Mouse (Mus musculus) bone marrow macrophage, adult 2 months (primary cell): ENCODE measurements at regions not wholly inside any gene's neighbourhood (a gene's known extent, or its start where the extent isn't known, plus 50 kb on each side); places are given as distances from the start of the nearest gene placed in this dataset.

Experiments
- H3K27ac ChIP-seq: 2 replicates; pipeline ENCODE4 v1.5.1; 2012; ENCODE audit warnings: low read depth, low read length; ENCODE audit not compliant: insufficient read depth
- H3K4me1 ChIP-seq: 2 replicates; pipeline ENCODE4 v1.6.1; 2012; ENCODE audit warnings: low read length; ENCODE audit not compliant: control insufficient read depth, insufficient read depth
- H3K4me3 ChIP-seq: 2 replicates; pipeline ENCODE4 v1.5.1; 2012; ENCODE audit warnings: mild to moderate bottlenecking, low read length, moderate library complexity; ENCODE audit not compliant: insufficient read depth
- CTCF ChIP-seq: IDR thresholded peaks from 2 replicates; pipeline ENCODE4 v1.5.1; 2012; ENCODE audit warnings: low read depth, mild to moderate bottlenecking, low read length, moderate library complexity
- POLR2A ChIP-seq: IDR thresholded peaks from 2 replicates; pipeline ENCODE4 v1.6.1; 2012; ENCODE audit warnings: mild to moderate bottlenecking, low read depth, low read length, borderline replicate concordance

DNA sequence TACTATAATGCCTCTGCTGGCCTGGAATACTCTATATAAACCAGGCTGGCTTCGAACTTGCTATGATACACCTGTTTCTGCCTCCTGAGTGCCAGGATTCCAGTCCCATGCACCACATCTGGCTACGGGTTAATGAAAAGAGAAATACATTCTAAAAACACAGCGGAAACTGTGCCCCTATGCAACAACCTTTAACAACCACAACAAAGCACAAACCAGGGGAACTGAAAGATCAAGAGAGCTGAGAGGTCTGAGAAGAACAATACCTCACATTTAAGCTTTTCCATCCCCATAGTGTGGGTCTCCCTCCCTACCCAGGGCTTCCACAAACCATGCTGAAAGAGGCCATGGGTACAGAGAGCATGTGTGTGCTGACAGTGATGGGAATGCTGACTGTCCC, 501.0 kb upstream of the Kif2a start:
- TF ChIP-seq CTCF (no peak), POLR2A (no peak)
- H3K27ac ChIP-seq: no peak overlapping the region
- H3K4me3 ChIP-seq: no peak overlapping the region
- no peaks in the 10 kb centered on the region for H3K4me1 ChIP-seq

- H3K4me1 ChIP-seq: no peaks in the 10 kb centered on the region
- H3K27ac ChIP-seq: no peak overlapping the region
- no peak overlapping the region for H3K4me3 ChIP-seq
- TF ChIP-seq CTCF (no peak), POLR2A (no peak)
These were observed 492.3 kb upstream of the Kif2a start for GRCm38 (mm10) chr13:107514236-107514635.

GRCm38 (mm10) chr13:107513274-107514146, 491.6 kb upstream of the Kif2a start:
- Histone ChIP-seq H3K27ac (no peak overlapping the region), H3K4me1 (no peaks in the 10 kb centered on the region), H3K4me3 (no peak overlapping the region)
- TF ChIP-seq CTCF: no peak
- no peak for TF ChIP-seq POLR2A

- TF ChIP-seq CTCF: no peak
- Histone ChIP-seq H3K4me1 (no peaks in the 10 kb centered on the region), H3K27ac (no peak overlapping the region), H3K4me3 (no peak overlapping the region)
These were observed 485.4 kb upstream of the Kif2a start for GRCm38 (mm10) chr13:107507336-107507735.

GRCm38 (mm10) chr13:107506832-107507231, 484.9 kb upstream of the Kif2a start:
- Histone ChIP-seq H3K27ac (no peak overlapping the region), H3K4me1 (no peaks in the 10 kb centered on the region), H3K4me3 (no peak overlapping the region)
- TF ChIP-seq CTCF (no peak), POLR2A (no peak)

DNA sequence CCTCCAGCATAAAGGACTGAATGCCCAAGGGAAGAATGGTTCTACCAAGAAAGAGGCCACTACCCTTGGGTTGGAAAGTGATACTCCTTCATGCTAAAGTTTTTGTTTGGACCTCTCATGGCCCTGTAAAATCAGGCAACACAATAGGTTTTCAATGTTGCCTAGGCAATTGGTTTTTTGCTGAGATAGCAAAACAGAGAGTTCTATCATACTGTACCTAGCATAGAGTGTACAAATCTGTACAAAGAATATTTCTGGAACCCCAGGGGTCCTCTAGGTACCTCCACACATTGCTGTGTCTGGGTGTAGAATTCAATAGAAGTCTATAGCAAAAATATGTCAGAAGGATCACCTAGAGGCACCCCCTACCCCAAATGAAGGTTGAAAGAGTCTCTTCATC, 483.4 kb upstream of the Kif2a start:
- Histone ChIP-seq H3K4me1 (no peaks in the 10 kb centered on the region), H3K27ac (no peak overlapping the region), H3K4me3 (no peak overlapping the region)
- TF ChIP-seq CTCF (no peak), POLR2A (no peak)

GRCm38 (mm10) chr13:107502261-107502660, 480.3 kb upstream of the Kif2a start:
- H3K4me3 ChIP-seq: no peak overlapping the region
- no peaks in the 10 kb centered on the region for H3K4me1 ChIP-seq
- no peak overlapping the region for H3K27ac ChIP-seq
- no peak for TF ChIP-seq CTCF
- no peak for TF ChIP-seq POLR2A

GRCm38 (mm10) chr13:107500776-107501489, 479.0 kb upstream of the Kif2a start:
- no peak overlapping the region for H3K4me3 ChIP-seq
- TF ChIP-seq POLR2A (no peak), CTCF (no peak)

DNA sequence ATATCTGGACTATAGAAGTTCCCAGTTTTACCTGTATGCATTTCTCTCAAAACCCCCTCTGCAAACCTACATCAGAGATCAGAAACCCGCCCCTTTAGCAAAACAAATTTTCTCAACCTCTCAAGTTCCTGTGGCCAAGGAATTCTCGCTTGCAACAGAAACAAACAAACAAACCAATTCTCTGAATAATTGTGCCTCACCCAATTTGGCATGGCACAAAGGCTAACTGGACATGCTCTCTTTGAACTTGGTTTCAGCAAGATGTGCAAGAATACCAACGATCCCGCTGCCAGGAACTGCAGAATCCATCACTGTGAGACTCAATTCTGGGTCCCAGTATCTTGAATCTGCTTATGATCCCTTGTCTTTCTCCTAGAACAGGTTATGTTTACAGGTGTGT, 477.4 kb upstream of the Kif2a start:
- Histone ChIP-seq H3K4me3 (no peak overlapping the region), H3K4me1 (no peaks in the 10 kb centered on the region), H3K27ac (no peak overlapping the region)
- TF ChIP-seq CTCF (no peak), POLR2A (no peak)

More at GRCm38 (mm10) chr13:107500776-107501489, 479.0 kb upstream of the Kif2a start:
- Histone ChIP-seq H3K27ac (no peak overlapping the region), H3K4me1 (no peaks in the 10 kb centered on the region)

GRCm38 (mm10) chr13:107495161-107495732, 473.3 kb upstream of the Kif2a start:
- H3K27ac ChIP-seq: no peak overlapping the region
- TF ChIP-seq POLR2A (no peak), CTCF (no peak)
- H3K4me3 ChIP-seq: no peak overlapping the region
- H3K4me1 ChIP-seq: no peaks in the 10 kb centered on the region
